Comparison of ENCODE assay signal across 8 mouse cellular contexts in genomic region chrX:73715476-73716108, GRCm38 (mm10). TPM values are rescaled to one million over a fixed set of nuclear protein-coding genes. Genes with fewer than 3 reads are reported as not detected.
A peak's percentile ranks its signal among the peaks of the same experiment; 100 is the strongest.
DNase-seq lines count a peak whose midpoint lies in the region; ATAC-seq and TF ChIP-seq lines count a peak whose summit lies in the region.

No protein-coding gene starts in this region.

- peak overlapping the region; percentile 86 for H3K4me3 ChIP-seq in E14TG2a.4 (replicated peaks; ENCODE audit: low read length)
- peak overlapping the region; percentile 63 for H3K4me3 ChIP-seq in heart, embryonic 10.5 days
- peak overlapping the region; percentile 56 for H3K4me3 ChIP-seq in kidney, embryonic 14.5 days (ENCODE audit: low read length)

- no peaks in the 10 kb centered on the region for H3K27me3 ChIP-seq in E14TG2a.4 (ENCODE audit: insufficient read depth, low read length)
- H3K27me3 ChIP-seq in heart, embryonic 10.5 days (ENCODE audit: insufficient read depth, poor library complexity, severe bottlenecking): 0 out of 2 replicates have a peak, but pooled peaks cover 14% of the 10 kb centered on the region
- no peaks in the 10 kb centered on the region for H3K27me3 ChIP-seq in kidney, embryonic 14.5 days (ENCODE audit: control insufficient read depth, insufficient read depth, low read length)

- peaks cover 43% of the 10 kb centered on the region for H3K4me1 ChIP-seq in E14TG2a.4 (replicated peaks; ENCODE audit: low read depth, low read length)
- peaks cover 25% of the 10 kb centered on the region for H3K4me1 ChIP-seq in heart, embryonic 10.5 days
- 0 out of 2 replicates have a peak, but pooled peaks cover 5% of the 10 kb centered on the region for H3K4me1 ChIP-seq in kidney, embryonic 14.5 days (ENCODE audit: control insufficient read depth, insufficient read depth, low read length)

- H3K36me3 ChIP-seq in E14TG2a.4 (ENCODE audit: insufficient read depth, low read length): peaks cover 42% of the 10 kb centered on the region
- H3K36me3 ChIP-seq in heart, embryonic 10.5 days: peaks cover 12% of the 10 kb centered on the region; the same call in 1 of the 2 replicates
- H3K36me3 ChIP-seq in kidney, embryonic 14.5 days (ENCODE audit: control insufficient read depth, insufficient read depth, low read length): peaks cover 6% of the 10 kb centered on the region; the same call in 1 of the 2 replicates

- TF ChIP-seq CTCF in E14TG2a.4 (conservative IDR thresholded peaks at IDR 0.05; ENCODE audit: low read length): no peak

- H3K9me3 ChIP-seq in E14TG2a.4 (ENCODE audit: low read length): no peaks in the 10 kb centered on the region
- H3K9me3 ChIP-seq in heart, embryonic 10.5 days: no peaks in the 10 kb centered on the region
- no peaks in the 10 kb centered on the region for H3K9me3 ChIP-seq in kidney, embryonic 14.5 days (ENCODE audit: control insufficient read depth, low read length)

- WGBS in heart, embryonic 10.5 days: 22% methylated on average over 21 of the region's 21 CpGs
- 28% methylated on average over 21 of the region's 21 CpGs for WGBS in kidney, embryonic 14.5 days

- peak overlapping the region; percentile 53 for H3K4me2 ChIP-seq in kidney, embryonic 14.5 days (replicated peaks; ENCODE audit: low read depth, low read length)

- DNase-seq in T-cell, adult 2 months (ENCODE audit: low spot score): peak; percentile 30
- DNase-seq in embryo, embryonic 10.5 days (ENCODE audit: low spot score): peak; percentile 24
- peak; percentile 75 for DNase-seq in heart, embryonic 10.5 days (ENCODE audit: low spot score)
- DNase-seq in lung, postnatal 10 days: peak; percentile 68
- DNase-seq in right cerebral cortex, postnatal 4 days: peak; percentile 17
- no peak for DNase-seq in frontal cortex, postnatal 36 days (ENCODE audit: low spot score in 2 of 2)

- H3K9ac ChIP-seq in kidney, embryonic 14.5 days (ENCODE audit: low read depth, low read length): peak overlapping the region; percentile 71

- H3K27ac ChIP-seq in heart, embryonic 10.5 days: peak overlapping the region; percentile 88
- H3K27ac ChIP-seq in kidney, embryonic 14.5 days (ENCODE audit: low read depth, low read length): peak overlapping the region; percentile 69

- peak; percentile 0; the same call in 1 of the 2 replicates for ATAC-seq in kidney, embryonic 14.5 days (ENCODE audit: low FRiP score, low TSS enrichment)

RNA-seq across cellular contexts. Expression of gene Bcap31, which starts 0.4 kb away (rescaled TPM):
- 178 and 211 TPM in 2 replicates for polyA plus RNA-seq in heart, embryonic 10.5 days (2016; fragmentation: Nextera tagmentation; extraction: Ambion mirVana)
- polyA plus RNA-seq in kidney, embryonic 14.5 days (2014; fragmentation: Nextera tagmentation; extraction: Ambion mirVana): 228 and 265 TPM in 2 replicates

RNA-seq across cellular contexts. Expression of gene Abcd1, which starts 0.8 kb away (rescaled TPM):
- polyA plus RNA-seq in heart, embryonic 10.5 days (2016; fragmentation: Nextera tagmentation; extraction: Ambion mirVana): 9.8 and 11.7 TPM in 2 replicates
- 9.3 and 12.0 TPM in 2 replicates for polyA plus RNA-seq in kidney, embryonic 14.5 days (2014; fragmentation: Nextera tagmentation; extraction: Ambion mirVana)

RNA-seq across cellular contexts. Expression of gene Plxnb3, which starts 41.3 kb away (rescaled TPM):
- 0.13 and 0.46 TPM in 2 replicates for polyA plus RNA-seq in heart, embryonic 10.5 days (2016; fragmentation: Nextera tagmentation; extraction: Ambion mirVana)
- 0.14 and 0.27 TPM in 2 replicates for polyA plus RNA-seq in kidney, embryonic 14.5 days (2014; fragmentation: Nextera tagmentation; extraction: Ambion mirVana)

RNA-seq across cellular contexts. Expression of gene Slc6a8, which starts 42.6 kb away (rescaled TPM):
- polyA plus RNA-seq in heart, embryonic 10.5 days (2016; fragmentation: Nextera tagmentation; extraction: Ambion mirVana): 5.8 and 6.2 TPM in 2 replicates
- 9.0 and 10.4 TPM in 2 replicates for polyA plus RNA-seq in kidney, embryonic 14.5 days (2014; fragmentation: Nextera tagmentation; extraction: Ambion mirVana)

RNA-seq across cellular contexts. Expression of gene Pnck, which starts 55.7 kb away (rescaled TPM):
- 7.3 and 8.0 TPM in 2 replicates for polyA plus RNA-seq in heart, embryonic 10.5 days (2016; fragmentation: Nextera tagmentation; extraction: Ambion mirVana)
- 14.1 and 16.3 TPM in 2 replicates for polyA plus RNA-seq in kidney, embryonic 14.5 days (2014; fragmentation: Nextera tagmentation; extraction: Ambion mirVana)

Comparison
In these comparisons a context has a peak if more than half of its experiments do, and no peak if none do; other contexts are left out.
1. DNase-seq: peak in T-cell, adult 2 months (single experiment), embryo, embryonic 10.5 days (single experiment), heart, embryonic 10.5 days (single experiment), lung, postnatal 10 days (single experiment) and right cerebral cortex, postnatal 4 days (single experiment); none in frontal cortex, postnatal 36 days (0 of 2).
2. Peak in every context shown above with its lines, with median percentiles within 50 percentile points of each other: H3K4me3 ChIP-seq.